Mouse (Mus musculus) hindbrain, embryonic 15.5 days (tissue): Measurements from ENCODE around the gene Capn8. TPM values are rescaled to one million over a fixed set of nuclear protein-coding genes. Genes with fewer than 3 reads are reported as not detected.
"Not testable (repeated sequence)": the region's sequence is repeated elsewhere in the genome, so short reads cannot be mapped to it uniquely, and the experiment has no call there.

Source experiments
- ATAC-seq: fragments of 200-750 bp; cut with Nextera tagmentation; 2 replicates; pipeline ENCODE4 v1.8.0; 2017; ENCODE audit warnings: low read depth, moderate number of reproducible peaks, moderate TSS enrichment; ENCODE audit not compliant: low FRiP score
- H3K27ac ChIP-seq: fragments of 300-500 bp; sonication (generic); replicated peaks from 2 replicates; pipeline ENCODE4 v1.5.1; 2015; ENCODE audit warnings: mild to moderate bottlenecking, inconsistent platforms
- H3K27me3 ChIP-seq: fragments of 300-500 bp; sonication (generic); 2 replicates; pipeline ENCODE4 v1.6.1; 2015; ENCODE audit warnings: control low read depth, inconsistent platforms
- H3K36me3 ChIP-seq: fragments of 300-500 bp; sonication (generic); 2 replicates; pipeline ENCODE4 v1.6.1; 2015; ENCODE audit warnings: control low read depth, inconsistent platforms
- H3K4me1 ChIP-seq: fragments of 300-500 bp; sonication (generic); replicated peaks from 2 replicates; pipeline ENCODE4 v1.6.1; 2015; ENCODE audit warnings: control low read depth, inconsistent platforms
- H3K4me2 ChIP-seq: fragments of 300-500 bp; sonication (generic); 2 replicates; pipeline ENCODE4 v1.6.1; 2015; ENCODE audit warnings: moderate library complexity, mild to moderate bottlenecking, inconsistent platforms
- H3K4me3 ChIP-seq: fragments of 300-500 bp; sonication (generic); 2 replicates; pipeline ENCODE4 v1.5.1; 2015; ENCODE audit warnings: mild to moderate bottlenecking, inconsistent platforms
- H3K9ac ChIP-seq: fragments of 300-500 bp; sonication (generic); 2 replicates; pipeline ENCODE4 v1.6.1; 2015; ENCODE audit warnings: inconsistent platforms
- H3K9me3 ChIP-seq: fragments of 300-500 bp; sonication (generic); 2 replicates; pipeline ENCODE4 v1.6.1; 2016; ENCODE audit warnings: control low read depth, inconsistent platforms
- WGBS: fragments of 180-500 bp; shearing (Covaris S2); methylation state at CpG from one replicate; pipeline ENCODE4 v1.1.7; 2015; 5-methylcytosine and 5-hydroxymethylcytosine counted together
- polyA plus RNA-seq: library from polyadenylated mRNA; unstranded; fragments of >200 nt; fragmentation: Nextera tagmentation; extraction: Ambion mirVana; gene quantifications from 2 replicates; pipeline ENCODE4 v1.2.1, GENCODE M21; 2015

Gene Capn8
- polyA plus RNA-seq, 1 experiment from 2014 or later = not detected

- Histone ChIP-seq H3K9me3 (no peaks in the 10 kb centered on the region), H3K27me3 (no peaks in the 10 kb centered on the region), H3K36me3 (no peaks in the 10 kb centered on the region), H3K27ac (no peak overlapping the region), H3K9ac (no peak overlapping the region), H3K4me1 (peaks cover 27% of the 10 kb centered on the region), H3K4me2 (no peak overlapping the region), H3K4me3 (no peak overlapping the region)
- no peak for ATAC-seq
- 40% methylated on average over 7 of the region's 7 CpGs for WGBS
Observed at GRCm38 (mm10) chr1:182639016-182639415, 74.2 kb downstream of the Capn8 start.

DNA sequence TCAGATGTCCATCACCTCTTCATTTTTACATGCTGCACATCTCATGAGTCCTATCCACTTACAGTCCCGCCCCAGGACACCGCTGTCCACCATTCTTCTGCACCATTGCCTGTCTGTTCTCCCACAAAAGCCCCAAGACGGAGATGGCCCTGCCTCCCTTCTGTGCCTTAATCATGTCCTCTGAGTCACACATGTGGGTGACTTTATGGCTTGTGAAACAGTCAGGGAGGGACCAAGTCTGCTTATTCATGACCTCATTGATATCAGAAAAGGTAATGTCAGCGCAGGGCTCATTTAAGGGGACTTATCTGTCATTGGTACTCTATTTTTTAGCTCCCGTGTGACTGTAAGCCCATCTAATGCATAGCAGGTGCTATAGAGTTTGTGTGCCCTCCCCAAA is 74.6 kb downstream of the Capn8 start:
- Histone ChIP-seq H3K4me2 (no peak overlapping the region), H3K4me3 (no peak overlapping the region), H3K27ac (no peak overlapping the region), H3K9ac (no peak overlapping the region), H3K36me3 (no peaks in the 10 kb centered on the region), H3K27me3 (no peaks in the 10 kb centered on the region), H3K4me1 (peaks cover 27% of the 10 kb centered on the region), H3K9me3 (no peaks in the 10 kb centered on the region)
- WGBS = 82% methylated on average over 5 of the region's 5 CpGs
- ATAC-seq = no peak

GRCm38 (mm10) chr1:182640094-182640493 is 75.3 kb downstream of the Capn8 start:
- 79% methylated on average over 4 of the region's 4 CpGs for WGBS
- no peak for ATAC-seq
- no peaks in the 10 kb centered on the region for H3K9me3 ChIP-seq

GRCm38 (mm10) chr1:182642779-182643178 is 78.0 kb downstream of the Capn8 start:
- H3K4me3 ChIP-seq = no peak overlapping the region
- H3K9ac ChIP-seq = no peak overlapping the region
- no peak for ATAC-seq
- H3K27ac ChIP-seq = no peak overlapping the region
- no peaks in the 10 kb centered on the region for H3K27me3 ChIP-seq
- no peaks in the 10 kb centered on the region for H3K36me3 ChIP-seq
- H3K4me1 ChIP-seq = peaks cover 37% of the 10 kb centered on the region
- WGBS = 59% methylated on average over 2 of the region's 2 CpGs
- H3K9me3 ChIP-seq = no peaks in the 10 kb centered on the region
- no peak overlapping the region for H3K4me2 ChIP-seq

More at GRCm38 (mm10) chr1:182640094-182640493, 75.3 kb downstream of the Capn8 start:
- Histone ChIP-seq H3K4me3 (no peak overlapping the region), H3K9ac (no peak overlapping the region), H3K4me2 (no peak overlapping the region), H3K4me1 (peaks cover 34% of the 10 kb centered on the region), H3K27ac (no peak overlapping the region), H3K27me3 (no peaks in the 10 kb centered on the region), H3K36me3 (no peaks in the 10 kb centered on the region)

DNA sequence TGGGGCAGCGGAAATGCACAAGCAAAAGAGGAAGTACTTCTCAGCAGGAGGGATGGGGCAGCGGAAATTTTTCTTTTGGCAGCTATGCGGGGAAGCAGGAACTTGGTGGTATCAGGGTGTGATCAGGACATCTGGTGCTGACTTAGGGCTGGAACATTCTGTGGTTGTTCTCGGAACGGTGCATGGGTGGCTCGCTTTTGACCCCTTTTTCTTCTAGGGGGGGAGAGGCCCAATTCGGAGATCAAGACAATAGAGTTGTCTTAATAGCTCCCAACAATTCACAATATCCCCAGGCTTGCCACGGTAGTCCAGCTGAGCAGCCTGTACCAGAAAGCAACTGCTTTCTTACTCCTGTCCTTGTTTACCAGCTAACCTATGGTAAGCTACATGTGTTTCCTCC is 79.6 kb downstream of the Capn8 start:
- ATAC-seq, H3K9ac ChIP-seq, H3K4me2 ChIP-seq, H3K36me3 ChIP-seq, H3K9me3 ChIP-seq, H3K4me3 ChIP-seq, H3K27me3 ChIP-seq, H3K27ac ChIP-seq: not testable (repeated sequence)
- whole genome bisulfite sequencing = 60% methylated on average over 8 of the region's 8 CpGs
- H3K4me1 ChIP-seq = peaks cover 28% of the 10 kb centered on the region

DNA sequence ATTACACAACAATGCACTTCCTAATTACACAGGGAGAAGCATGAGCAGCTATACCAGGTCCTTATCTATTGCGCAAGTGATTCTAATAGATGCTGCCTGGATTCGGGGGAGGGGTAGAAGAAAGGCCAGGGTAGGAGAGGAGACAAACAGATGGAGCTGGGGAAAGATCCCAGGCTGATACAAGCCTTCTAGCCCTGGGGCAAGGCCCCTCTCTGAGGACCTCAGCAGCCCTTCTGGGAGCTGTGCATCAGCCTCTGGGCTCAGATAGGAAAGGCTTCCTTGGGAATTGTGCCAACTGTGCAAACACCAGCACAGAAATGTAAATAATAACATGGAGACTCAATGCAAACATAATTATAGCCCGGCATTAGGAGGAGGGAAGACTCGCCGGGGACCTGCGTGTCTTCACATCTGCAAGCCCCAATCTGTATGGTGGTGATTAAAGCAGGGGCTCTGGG is 80.4 kb downstream of the Capn8 start:
- Histone ChIP-seq H3K27me3 (no peaks in the 10 kb centered on the region), H3K9me3 (no peaks in the 10 kb centered on the region), H3K9ac (no peak overlapping the region), H3K4me3 (no peak overlapping the region), H3K36me3 (no peaks in the 10 kb centered on the region), H3K27ac (peak overlapping the region; percentile 13; the same call in 1 of the 2 replicates), H3K4me1 (peaks cover 28% of the 10 kb centered on the region), H3K4me2 (no peak overlapping the region)
- WGBS = 26% methylated on average over 6 of the region's 6 CpGs
- ATAC-seq = 0 out of 2 replicates have a peak, but pooled peaks have one; percentile 67

DNA sequence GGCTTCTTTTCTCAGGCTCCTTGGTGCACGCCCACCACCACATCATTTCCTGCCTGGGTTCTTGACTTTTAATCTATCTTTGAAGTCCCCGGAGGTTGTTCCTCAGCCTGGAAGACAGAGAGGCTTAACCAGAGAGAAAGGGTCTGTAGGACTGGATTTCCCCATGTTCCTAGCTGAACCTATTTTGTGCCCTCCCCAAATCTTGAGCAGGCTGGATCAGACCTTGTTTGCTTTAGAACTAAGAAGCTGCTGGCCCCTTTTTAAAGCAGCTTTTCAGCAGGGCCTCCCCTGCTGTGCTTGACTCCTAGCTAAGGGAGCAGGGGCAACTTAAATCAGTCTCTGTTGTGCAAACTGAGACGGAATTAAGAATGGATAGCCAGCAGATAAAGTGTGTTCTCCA is 82.0 kb downstream of the Capn8 start:
- WGBS = 54% methylated on average over 3 of the region's 3 CpGs
- H3K4me1 ChIP-seq = peaks cover 28% of the 10 kb centered on the region

DNA sequence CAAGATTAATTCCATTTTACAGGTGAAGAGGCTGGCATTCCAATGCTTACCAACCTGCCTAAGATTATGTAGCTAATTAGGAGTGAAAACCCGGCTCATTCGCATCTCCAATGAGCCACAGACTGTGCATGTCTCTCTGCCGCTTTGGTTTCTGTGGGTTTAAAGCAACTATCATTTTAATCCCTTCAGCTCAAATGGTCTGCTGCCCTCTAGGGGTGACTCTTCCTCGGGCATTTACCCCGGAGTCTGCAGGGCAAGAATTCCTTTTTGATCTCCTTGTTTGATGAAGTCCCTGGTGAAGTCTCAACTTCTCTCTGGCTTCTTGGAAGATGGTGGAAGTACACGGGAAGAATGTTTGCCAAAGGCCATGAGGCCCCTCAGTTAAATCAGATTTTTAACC is 93.0 kb downstream of the Capn8 start:
- no peak overlapping the region for H3K9ac ChIP-seq
- 22% methylated on average over 6 of the region's 6 CpGs for WGBS
- no peaks in the 10 kb centered on the region for H3K27me3 ChIP-seq

More for the DNA sequence above, 82.0 kb downstream of the Capn8 start:
- H3K4me2 ChIP-seq = no peak overlapping the region
- no peaks in the 10 kb centered on the region for H3K9me3 ChIP-seq
- H3K27ac ChIP-seq = no peak overlapping the region
- ATAC-seq = no peak
- no peaks in the 10 kb centered on the region for H3K27me3 ChIP-seq
- no peak overlapping the region for H3K4me3 ChIP-seq
- no peak overlapping the region for H3K9ac ChIP-seq
- H3K36me3 ChIP-seq = no peaks in the 10 kb centered on the region

DNA sequence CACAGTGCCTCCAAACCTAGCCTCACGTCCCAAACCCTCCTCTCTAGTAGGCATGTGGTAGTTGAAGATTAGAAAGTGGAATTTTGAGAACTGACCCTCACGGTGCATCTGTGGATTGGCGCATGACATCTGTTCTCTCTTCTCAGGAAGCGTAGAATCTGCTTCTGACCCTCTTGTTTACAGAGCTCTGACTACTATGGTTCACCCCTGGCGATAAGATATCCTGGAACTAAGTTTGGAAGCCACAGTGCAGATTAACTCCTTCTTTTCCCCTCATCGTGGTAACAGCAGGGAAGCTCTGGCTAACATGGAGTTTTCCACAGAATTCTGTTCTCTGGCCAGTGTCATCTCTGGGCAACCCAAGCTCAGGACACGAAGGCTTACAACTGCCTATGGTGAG is 95.6 kb downstream of the Capn8 start:
- Histone ChIP-seq H3K9me3 (no peaks in the 10 kb centered on the region), H3K27ac (no peak overlapping the region), H3K4me3 (no peak overlapping the region), H3K36me3 (no peaks in the 10 kb centered on the region), H3K27me3 (no peaks in the 10 kb centered on the region), H3K4me1 (peaks cover 10% of the 10 kb centered on the region), H3K9ac (no peak overlapping the region), H3K4me2 (no peak overlapping the region)
- 80% methylated on average over 7 of the region's 7 CpGs for WGBS
- ATAC-seq = no peak

More for the DNA sequence above, 93.0 kb downstream of the Capn8 start:
- Histone ChIP-seq H3K9me3 (no peaks in the 10 kb centered on the region), H3K4me2 (no peak overlapping the region), H3K27ac (no peak overlapping the region), H3K4me3 (no peak overlapping the region), H3K36me3 (no peaks in the 10 kb centered on the region), H3K4me1 (no peaks in the 10 kb centered on the region)
- no peak for ATAC-seq

GRCm38 (mm10) chr1:182663671-182664070 is 98.9 kb downstream of the Capn8 start:
- peak; percentile 70; the same call in 1 of the 2 replicates for ATAC-seq
- H3K4me3 ChIP-seq = no peak overlapping the region
- 26% methylated on average over 11 of the region's 11 CpGs for WGBS
- no peaks in the 10 kb centered on the region for H3K36me3 ChIP-seq
- no peaks in the 10 kb centered on the region for H3K27me3 ChIP-seq
- H3K27ac ChIP-seq = no peak overlapping the region
- no peaks in the 10 kb centered on the region for H3K9me3 ChIP-seq
- H3K9ac ChIP-seq = no peak overlapping the region
- peaks cover 28% of the 10 kb centered on the region for H3K4me1 ChIP-seq
- H3K4me2 ChIP-seq = no peak overlapping the region

GRCm38 (mm10) chr1:182664841-182665240 is 100.0 kb downstream of the Capn8 start:
- Histone ChIP-seq H3K36me3 (no peaks in the 10 kb centered on the region), H3K4me1 (peaks cover 28% of the 10 kb centered on the region), H3K9ac (no peak overlapping the region), H3K4me3 (no peak overlapping the region), H3K27ac (no peak overlapping the region), H3K4me2 (no peak overlapping the region), H3K9me3 (no peaks in the 10 kb centered on the region), H3K27me3 (no peaks in the 10 kb centered on the region)
- 53% methylated on average over 4 of the region's 4 CpGs for WGBS
- ATAC-seq = no peak

- H3K4me2 ChIP-seq = no peak overlapping the region
- 73% methylated on average over 3 of the region's 3 CpGs for WGBS
- peak; percentile 24; the same call in 1 of the 2 replicates for ATAC-seq
- no peaks in the 10 kb centered on the region for H3K9me3 ChIP-seq
- H3K36me3 ChIP-seq = no peaks in the 10 kb centered on the region
- H3K9ac ChIP-seq = no peak overlapping the region
- no peaks in the 10 kb centered on the region for H3K27me3 ChIP-seq
- peaks cover 28% of the 10 kb centered on the region for H3K4me1 ChIP-seq
- H3K4me3 ChIP-seq = no peak overlapping the region
- no peak overlapping the region for H3K27ac ChIP-seq
Observed at GRCm38 (mm10) chr1:182667281-182667680, 102.5 kb downstream of the Capn8 start.

DNA sequence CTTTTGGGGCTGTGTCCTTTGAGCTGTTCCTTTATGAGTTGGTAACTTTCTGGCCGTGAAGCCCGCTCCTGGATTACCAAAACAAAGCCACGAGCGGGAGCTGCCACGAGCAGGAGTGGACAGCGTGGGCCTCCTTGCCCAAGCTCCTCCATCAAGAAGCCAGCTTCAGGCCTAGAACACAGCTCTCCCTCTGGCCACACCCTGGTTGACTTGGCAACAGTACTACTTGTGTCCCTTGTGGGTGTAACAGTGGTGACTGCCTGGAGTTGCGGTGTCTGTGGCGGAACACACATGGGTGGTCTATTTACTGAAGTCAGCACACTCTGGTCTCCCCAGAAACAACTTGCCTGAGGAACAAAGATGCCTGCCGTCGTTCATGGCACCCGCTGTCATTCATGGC is 104.9 kb downstream of the Capn8 start:
- no peak overlapping the region for H3K27ac ChIP-seq
- peaks cover 18% of the 10 kb centered on the region for H3K4me1 ChIP-seq
- H3K27me3 ChIP-seq = no peaks in the 10 kb centered on the region
- no peaks in the 10 kb centered on the region for H3K9me3 ChIP-seq
- H3K4me3 ChIP-seq = no peak overlapping the region
- no peak for ATAC-seq
- 67% methylated on average over 11 of the region's 11 CpGs for WGBS
- no peaks in the 10 kb centered on the region for H3K36me3 ChIP-seq
- no peak overlapping the region for H3K4me2 ChIP-seq
- H3K9ac ChIP-seq = no peak overlapping the region
